Mouse (Mus musculus) right cerebral cortex, postnatal 25 days (tissue): Measurements from ENCODE around the gene Plekha5.
A peak's percentile ranks its signal among the peaks of the same experiment; 100 is the strongest.
"Not testable (repeated sequence)": the region's sequence is repeated elsewhere in the genome, so short reads cannot be mapped to it uniquely, and the experiment has no call there.

ENCODE experiments used
- DNase-seq: peaks from one replicate; pipeline ENCODE4 v3.0.0; 2022

The Plekha5 gene

GRCm38 (mm10) chr6:140490921-140491537 is 67.2 kb downstream of the Plekha5 start:
- peak; percentile 54 for DNase-seq

- DNase-seq: peak; percentile 57
Observed at GRCm38 (mm10) chr6:140492043-140492442, 68.2 kb downstream of the Plekha5 start.

- no peak for DNase-seq
Observed at GRCm38 (mm10) chr6:140498074-140498473, 74.2 kb downstream of the Plekha5 start.

- no peak for DNase-seq
Observed at GRCm38 (mm10) chr6:140498958-140499357, 75.1 kb downstream of the Plekha5 start.

- DNase-seq: not testable (repeated sequence)
Observed at GRCm38 (mm10) chr6:140500829-140501228, 77.0 kb downstream of the Plekha5 start.

- DNase-seq: no peak
Observed at GRCm38 (mm10) chr6:140501841-140502240, 78.0 kb downstream of the Plekha5 start.

GRCm38 (mm10) chr6:140504796-140505195 is 80.9 kb downstream of the Plekha5 start:
- no peak for DNase-seq

GRCm38 (mm10) chr6:140507605-140508004 is 83.8 kb downstream of the Plekha5 start:
- DNase-seq: no peak

GRCm38 (mm10) chr6:140508475-140509150 is 84.8 kb downstream of the Plekha5 start:
- DNase-seq: no peak

- DNase-seq: no peak
Observed at GRCm38 (mm10) chr6:140509151-140509530, 85.3 kb downstream of the Plekha5 start.

GRCm38 (mm10) chr6:140512016-140512415 is 88.2 kb downstream of the Plekha5 start:
- DNase-seq: no peak

- DNase-seq: no peak
Observed at GRCm38 (mm10) chr6:140512427-140512826, 88.6 kb downstream of the Plekha5 start.

- no peak for DNase-seq
Observed at GRCm38 (mm10) chr6:140514205-140515110, 90.6 kb downstream of the Plekha5 start.

GRCm38 (mm10) chr6:140515550-140515949 is 91.7 kb downstream of the Plekha5 start:
- no peak for DNase-seq

- DNase-seq: no peak
Observed at GRCm38 (mm10) chr6:140516202-140516601, 92.3 kb downstream of the Plekha5 start.

GRCm38 (mm10) chr6:140517188-140517587 is 93.3 kb downstream of the Plekha5 start:
- no peak for DNase-seq

- DNase-seq: no peak
Observed at GRCm38 (mm10) chr6:140519019-140519418, 95.2 kb downstream of the Plekha5 start.

- no peak for DNase-seq
Observed at GRCm38 (mm10) chr6:140519488-140520159, 95.8 kb downstream of the Plekha5 start.

- no peak for DNase-seq
Observed at GRCm38 (mm10) chr6:140520961-140521360, 97.1 kb downstream of the Plekha5 start.

- no peak for DNase-seq
Observed at GRCm38 (mm10) chr6:140521832-140522231, 98.0 kb downstream of the Plekha5 start.

- no peak for DNase-seq
Observed at GRCm38 (mm10) chr6:140523600-140523999, 99.7 kb downstream of the Plekha5 start.

GRCm38 (mm10) chr6:140528414-140528813 is 104.6 kb downstream of the Plekha5 start:
- DNase-seq: no peak

- DNase-seq: not testable (repeated sequence)
Observed at GRCm38 (mm10) chr6:140532858-140533257, 109.0 kb downstream of the Plekha5 start.
